Comparison of ENCODE assay signal across 12 mouse cellular contexts in genomic region chr10:69453531-69453930, GRCm38 (mm10). TPM values are rescaled to one million over a fixed set of nuclear protein-coding genes. Genes with fewer than 3 reads are reported as not detected.
"Had no signal": no experiment of that assay in that cellular context is flagged by ENCODE, and none has a peak within 500 bp of the region (broad histone marks: within the 10 kb centered on the region; RNA-seq: fewer than 3 reads in every experiment).

No protein-coding gene starts in this region.

- ATAC-seq: midbrain, embryonic 13.5 days had no signal

- H3K4me2 ChIP-seq: kidney, embryonic 15.5 days; limb, embryonic 15.5 days; midbrain, embryonic 13.5 days; neural tube, embryonic 12.5 days; stomach, embryonic 15.5 days had no signal

- H3K4me1 ChIP-seq: limb, embryonic 15.5 days; midbrain, embryonic 13.5 days; neural tube, embryonic 12.5 days; stomach, embryonic 15.5 days had no signal

- H3K9me3 ChIP-seq: kidney, embryonic 15.5 days; limb, embryonic 15.5 days; midbrain, embryonic 13.5 days; neural tube, embryonic 12.5 days; stomach, embryonic 15.5 days had no signal

- H3K36me3 ChIP-seq: kidney, embryonic 15.5 days; limb, embryonic 15.5 days; midbrain, embryonic 13.5 days; neural tube, embryonic 12.5 days; stomach, embryonic 15.5 days had no signal

- H3K4me3 ChIP-seq: kidney, embryonic 15.5 days; limb, embryonic 15.5 days; midbrain, embryonic 13.5 days; neural tube, embryonic 12.5 days; stomach, embryonic 15.5 days had no signal

- DNase-seq: kidney, adult 2 months; kidney, postnatal 14 days; layer of hippocampus, postnatal 36 days; lung, adult 18-20 months; right cerebral cortex, postnatal 14 days had no signal

- H3K9ac ChIP-seq: kidney, embryonic 15.5 days; limb, embryonic 15.5 days; liver, embryonic 14.5 days; midbrain, embryonic 13.5 days; neural tube, embryonic 12.5 days; stomach, embryonic 15.5 days had no signal

- H3K27ac ChIP-seq: limb, embryonic 15.5 days; liver, embryonic 14.5 days; midbrain, embryonic 13.5 days; neural tube, embryonic 12.5 days; stomach, embryonic 15.5 days had no signal

- H3K27me3 ChIP-seq: kidney, embryonic 15.5 days; limb, embryonic 15.5 days; midbrain, embryonic 13.5 days; neural tube, embryonic 12.5 days; stomach, embryonic 15.5 days had no signal

RNA-seq across cellular contexts. Expression of gene Ank3, which starts 55.0 kb away (rescaled TPM):
- total RNA-seq: monocyte, adult 5-6 weeks had no signal
